Mouse (Mus musculus) E14TG2a.4 (cell line): ENCODE data around the gene Plcl1.

ENCODE experiments used
- CTCF ChIP-seq: conservative IDR thresholded peaks from 2 replicates; pipeline ENCODE4 v1.5.1; 2014; ENCODE audit warnings: low read length
- NANOG ChIP-seq: IDR thresholded peaks from 2 replicates; pipeline ENCODE4 v1.6.1; 2014; ENCODE audit warnings: borderline replicate concordance, low read length, mixed read lengths

GRCm38 (mm10) chr1:55741885-55742284 is 336.2 kb downstream of the Plcl1 start:
- TF ChIP-seq CTCF (no peak), NANOG (no peak)
